Mouse (Mus musculus): Measurements from ENCODE around the gene Foxo4. TPM values are rescaled to one million over a fixed set of nuclear protein-coding genes. Genes with fewer than 3 reads are reported as not detected.

Gene Foxo4
- polyA plus RNA-seq, 1 experiment from 2014 or later = 32.6 TPM

- no peak for TF ChIP-seq CTCF (IDR thresholded peaks at IDR 0.05)
- no peak for DNase-seq (ENCODE audit: low read depth, low spot score)
- in situ Hi-C loops (cut with MboI; ENCODE audit: low pct_unique_long_range_greater_than_20kb) = no loop called here
- ChIA-PET CTCF (interaction anchor here (1.2 to 1.6 kb wide), 2 partner anchors 11 to 21 kb away, joined by 3 read pairs; no protein-coding TSS in a partner anchor), POLR2A (no interaction called here)
- H3K27me3 ChIP-seq = peaks cover 25% of the 10 kb centered on the region
- no peak for ATAC-seq
These were observed 13.9 kb downstream of the Foxo4 start, which contains the start of gene Il2rg for GRCm38 (mm10) chrX:101268025-101268754. Il2rg (minus strand) TSS chrX:101268255.

DNA sequence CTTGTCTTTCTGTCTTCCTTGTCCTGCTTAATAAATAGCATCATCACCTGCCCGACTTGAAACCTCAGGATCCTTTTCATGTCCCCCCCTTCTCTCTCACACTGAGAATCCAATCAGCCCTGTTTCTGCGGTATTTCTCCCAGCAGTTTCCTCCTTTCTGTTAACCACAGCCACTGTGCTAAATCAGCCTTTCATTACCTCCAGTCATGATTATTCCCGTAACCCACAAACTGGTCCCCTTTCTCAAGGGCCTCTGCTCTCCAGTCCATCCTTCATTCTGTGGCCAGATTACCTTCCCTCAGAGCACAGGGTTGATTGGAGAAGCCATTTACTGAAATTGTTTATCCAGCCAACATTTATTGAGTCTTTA, 14.4 kb downstream of the Foxo4 start, which contains the start of gene Gm20489:
Gene Gm20489 (minus strand): TSS at position 269 of the 370 bp plus-strand sequence.
- CTCF ChIA-PET = interaction anchor here (1.6 kb wide), 1 partner anchor 12 kb away, joined by 3 read pairs; no protein-coding TSS in a partner anchor
- POLR2A ChIA-PET = no interaction called here
- H3K27me3 ChIP-seq = peaks cover 25% of the 10 kb centered on the region
- TF ChIP-seq CTCF (IDR thresholded peaks at IDR 0.05) = no peak
- ATAC-seq (no peak), DNase-seq (ENCODE audit: low read depth, low spot score) (no peak)
- in situ Hi-C loops (cut with MboI; ENCODE audit: low pct_unique_long_range_greater_than_20kb) = no loop called here

GRCm38 (mm10) chrX:101273410-101273809, 19.1 kb downstream of the Foxo4 start:
- in situ Hi-C loops (cut with MboI; ENCODE audit: low pct_unique_long_range_greater_than_20kb) = no loop called here
- no peak for TF ChIP-seq CTCF (IDR thresholded peaks at IDR 0.05)
- CTCF ChIA-PET = interaction anchor here (1.9 kb wide), 1 partner anchor 56 kb away, joined by 5 read pairs; no protein-coding TSS in a partner anchor
- no peak for DNase-seq (ENCODE audit: low read depth, low spot score)
- POLR2A ChIA-PET = no interaction called here
- ATAC-seq = no peak
- peaks cover 20% of the 10 kb centered on the region for H3K27me3 ChIP-seq

DNA sequence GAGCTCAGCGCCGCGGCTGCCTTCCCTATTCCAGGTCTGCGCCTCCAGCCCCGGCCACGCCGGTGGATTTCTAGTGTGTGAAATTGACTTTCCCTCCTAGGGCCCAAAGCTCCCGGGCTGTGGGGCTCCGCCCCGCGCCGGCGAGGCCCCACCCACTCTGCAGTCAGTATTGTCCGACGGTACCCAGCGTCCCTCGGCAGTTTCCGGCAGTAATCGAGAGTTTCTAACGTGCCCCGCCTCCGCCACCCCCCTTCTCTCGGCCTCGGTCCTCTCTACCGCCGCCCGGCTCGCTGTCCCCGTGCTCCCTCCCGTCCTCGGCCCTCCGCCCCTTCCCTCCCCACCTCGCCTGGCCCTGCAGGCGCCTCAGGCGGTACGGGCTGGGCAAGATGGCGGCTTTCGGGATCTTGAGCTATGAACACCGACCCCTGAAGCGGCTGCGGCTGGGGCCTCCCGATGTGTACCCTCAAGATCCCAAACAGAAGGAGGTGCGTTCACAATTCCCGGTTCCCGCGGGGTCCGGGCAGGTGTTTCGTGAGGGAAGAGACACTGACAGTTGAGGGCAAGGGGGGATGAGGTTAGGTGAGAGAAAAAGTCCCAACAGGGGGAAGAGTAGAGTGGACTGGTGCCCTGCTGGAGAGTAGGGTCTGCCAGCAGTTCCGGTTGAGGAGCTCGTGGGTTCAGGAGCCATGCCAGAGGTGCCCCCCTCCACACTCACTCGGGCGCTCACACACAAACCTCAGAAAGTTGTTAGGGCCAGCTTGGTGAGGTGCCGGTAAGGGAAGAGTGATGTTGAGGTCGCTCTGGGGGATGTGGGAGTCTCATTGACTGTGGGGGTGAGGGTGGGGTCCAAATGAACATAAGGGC, 19.8 kb downstream of the Foxo4 start, which contains the start of gene Med12:
Gene Med12 (plus strand): TSS at position 156 of the 864 bp plus-strand sequence.
- CTCF ChIA-PET = interaction anchor here (1.9 kb wide), 1 partner anchor 55 kb away, joined by 5 read pairs; no protein-coding TSS in a partner anchor
- POLR2A ChIA-PET = interaction anchor here (0.5 kb wide), 1 partner anchor 59 kb away, joined by 4 read pairs; no protein-coding TSS in a partner anchor
- no peak for TF ChIP-seq CTCF (IDR thresholded peaks at IDR 0.05)
- peaks cover 20% of the 10 kb centered on the region for H3K27me3 ChIP-seq
- ATAC-seq (peak; percentile 91), DNase-seq (ENCODE audit: low read depth, low spot score) (peak; percentile 46)
- in situ Hi-C loops (cut with MboI; ENCODE audit: low pct_unique_long_range_greater_than_20kb) = no loop called here

DNA sequence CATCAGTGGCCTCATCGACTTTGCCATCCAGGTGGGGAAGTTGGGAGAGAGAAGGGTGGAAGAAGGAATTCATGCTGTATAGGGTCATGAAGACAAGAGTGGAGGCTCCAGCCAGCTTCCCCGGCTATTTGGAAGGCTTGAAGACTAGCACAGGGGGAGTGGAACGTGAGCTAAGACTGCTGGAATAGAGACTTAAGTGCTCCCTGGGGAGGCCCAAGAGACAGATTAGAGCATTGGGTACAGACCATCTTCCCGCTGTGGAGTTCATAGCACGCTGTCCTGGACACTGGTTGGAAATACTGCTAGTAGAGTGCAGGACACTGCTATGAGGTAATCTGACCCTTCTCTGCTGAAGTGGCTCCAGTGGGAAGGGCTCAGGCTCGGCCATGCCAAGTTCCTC, 28.5 kb downstream of the Foxo4 start:
- ChIA-PET CTCF (no interaction called here), POLR2A (no interaction called here)
- ATAC-seq = no peak
- in situ Hi-C loops (cut with MboI; ENCODE audit: low pct_unique_long_range_greater_than_20kb) = loop anchor here (10.0 kb wide), 1 partner anchor 148 kb away; no protein-coding TSS in a partner anchor
- H3K27me3 ChIP-seq = no peaks in the 10 kb centered on the region
- no peak for DNase-seq (ENCODE audit: low read depth, low spot score)
- no peak for TF ChIP-seq CTCF (IDR thresholded peaks at IDR 0.05)

- no peak for TF ChIP-seq CTCF (IDR thresholded peaks at IDR 0.05)
- POLR2A ChIA-PET = no interaction called here
- CTCF ChIA-PET = interaction anchor here (0.8 to 1.0 kb wide), 2 partner anchors 16 to 157 kb away, joined by 3 read pairs; no protein-coding TSS in a partner anchor
- ATAC-seq = no peak
- H3K27me3 ChIP-seq = no peaks in the 10 kb centered on the region
- in situ Hi-C loops (cut with MboI; ENCODE audit: low pct_unique_long_range_greater_than_20kb) = loop anchor here (10.0 kb wide), 1 partner anchor 151 kb away; no protein-coding TSS in a partner anchor
- no peak for DNase-seq (ENCODE audit: low read depth, low spot score)
These were observed 31.2 kb downstream of the Foxo4 start for GRCm38 (mm10) chrX:101285534-101285933.

DNA sequence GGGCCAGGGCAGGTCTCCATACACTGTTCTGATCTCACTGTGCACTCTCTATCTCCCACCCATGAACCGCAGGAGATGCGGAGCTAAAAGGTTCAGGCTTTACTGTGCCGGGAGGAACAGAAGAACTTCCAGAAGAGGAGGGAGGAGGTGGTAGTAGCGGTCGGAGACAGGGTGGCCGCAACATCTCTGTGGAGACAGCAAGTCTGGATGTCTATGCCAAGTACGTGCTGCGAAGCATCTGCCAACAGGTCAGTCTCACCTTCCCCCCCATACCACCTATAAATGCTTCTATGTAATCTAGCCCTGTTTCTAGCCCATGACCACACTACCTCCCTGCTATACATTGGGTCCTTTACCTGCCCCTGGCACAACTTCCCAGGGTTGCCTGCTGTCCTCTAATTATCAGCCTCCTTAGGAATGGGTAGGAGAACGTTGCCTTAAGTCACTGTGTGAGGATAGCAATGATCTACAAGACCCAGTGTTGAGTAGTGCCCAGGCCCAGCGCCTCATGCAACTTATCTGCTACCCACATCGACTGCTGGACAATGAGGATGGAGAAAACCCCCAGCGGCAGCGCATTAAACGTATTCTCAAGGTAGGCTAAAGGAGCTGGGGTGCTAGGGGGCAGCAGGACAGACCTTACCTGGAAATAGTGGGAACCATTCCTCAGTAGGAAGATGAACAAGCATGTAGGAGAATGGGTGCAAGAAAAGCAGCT, 31.8 kb downstream of the Foxo4 start:
- TF ChIP-seq CTCF (IDR thresholded peaks at IDR 0.05) = no peak
- POLR2A ChIA-PET = no interaction called here
- H3K27me3 ChIP-seq = no peaks in the 10 kb centered on the region
- in situ Hi-C loops (cut with MboI; ENCODE audit: low pct_unique_long_range_greater_than_20kb) = loop anchor here (10.0 kb wide), 1 partner anchor 151 kb away; no protein-coding TSS in a partner anchor
- CTCF ChIA-PET = interaction anchor here (1.8 kb wide), 1 partner anchor 155 kb away, joined by 7 read pairs; no protein-coding TSS in a partner anchor
- DNase-seq (ENCODE audit: low read depth, low spot score) (no peak), ATAC-seq (no peak)

DNA sequence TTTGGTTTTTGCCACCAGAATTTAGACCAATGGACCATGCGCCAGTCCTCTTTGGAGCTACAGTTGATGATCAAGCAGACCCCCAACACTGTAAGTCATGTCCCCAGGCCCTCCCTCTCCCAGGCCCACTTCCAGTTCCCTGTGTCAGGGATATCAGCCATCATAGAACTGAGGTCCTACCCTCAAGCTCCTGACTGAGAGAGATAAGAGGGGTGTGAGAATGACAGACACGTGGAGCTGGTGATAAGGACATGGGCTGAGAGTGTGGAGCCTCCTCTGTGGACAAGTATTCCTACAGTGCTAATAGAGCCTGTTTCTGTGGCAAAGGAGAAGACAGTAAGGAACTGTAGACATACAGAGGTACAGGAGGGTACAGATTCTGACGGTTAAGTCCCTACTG, 33.2 kb downstream of the Foxo4 start:
- in situ Hi-C loops (cut with MboI; ENCODE audit: low pct_unique_long_range_greater_than_20kb) = loop anchor here (10.0 kb wide), 1 partner anchor 153 kb away; no protein-coding TSS in a partner anchor

GRCm38 (mm10) chrX:101288432-101288831, 34.1 kb downstream of the Foxo4 start:
- ChIA-PET POLR2A (no interaction called here), CTCF (no interaction called here)
- H3K27me3 ChIP-seq = peaks cover 4% of the 10 kb centered on the region
- TF ChIP-seq CTCF (IDR thresholded peaks at IDR 0.05) = no peak
- no peak for DNase-seq (ENCODE audit: low read depth, low spot score)
- in situ Hi-C loops (cut with MboI; ENCODE audit: low pct_unique_long_range_greater_than_20kb) = loop anchor here (10.0 kb wide), 1 partner anchor 154 kb away; no protein-coding TSS in a partner anchor
- no peak for ATAC-seq

More for the DNA sequence above, 33.2 kb downstream of the Foxo4 start:
- peaks cover 4% of the 10 kb centered on the region for H3K27me3 ChIP-seq
- ATAC-seq = no peak
- CTCF ChIA-PET = interaction anchor here (1.8 kb wide), 1 partner anchor 156 kb away, joined by 7 read pairs; no protein-coding TSS in a partner anchor
- TF ChIP-seq CTCF (IDR thresholded peaks at IDR 0.05) = no peak
- no peak for DNase-seq (ENCODE audit: low read depth, low spot score)
- POLR2A ChIA-PET = no interaction called here

Measured in Patski (cell line).